Mouse (Mus musculus) left cerebral cortex, adult 2 months (tissue): ENCODE measurements around the gene Cfd. TPM values are rescaled to one million over a fixed set of nuclear protein-coding genes. Genes with fewer than 3 reads are reported as not detected.
A peak's percentile ranks its signal among the peaks of the same experiment; 100 is the strongest.

Experiments used
- DNase-seq, 2 experiments: peaks; one replicate each; pipeline ENCODE4 v3.0.0; 2021 to 2022; ENCODE audit warnings: low spot score in 2 of 2, mixed read lengths in 1 of 2; ENCODE audit errors: extremely low spot score in 1 of 2
- H3K27ac ChIP-seq: fragments of 200-600 bp; 2 replicates; pipeline ENCODE4 v1.8.1; 2022
- H3K4me3 ChIP-seq: fragments of 200-600 bp; 2 replicates; pipeline ENCODE4 v1.8.1; 2022
- CTCF ChIP-seq: fragments of 200-600 bp; IDR thresholded peaks from 2 replicates; pipeline ENCODE4 v1.8.1; 2022; ENCODE audit warnings: antibody characterized with exemption, mild to moderate bottlenecking, moderate library complexity
- intact Hi-C: fragments of 180-260 bp; cut with DNase I; formaldehyde crosslinking; loops from one replicate; pipeline ENCODE4 v1.15.1; 2025
- total RNA-seq, 2 experiments: library from RNA; stranded (reverse); gene quantifications; 2 replicates each; pipeline ENCODE4 v1.2.3; 2021

The Cfd gene
- total RNA-seq, 2 experiments from 2014 or later: not detected

DNA sequence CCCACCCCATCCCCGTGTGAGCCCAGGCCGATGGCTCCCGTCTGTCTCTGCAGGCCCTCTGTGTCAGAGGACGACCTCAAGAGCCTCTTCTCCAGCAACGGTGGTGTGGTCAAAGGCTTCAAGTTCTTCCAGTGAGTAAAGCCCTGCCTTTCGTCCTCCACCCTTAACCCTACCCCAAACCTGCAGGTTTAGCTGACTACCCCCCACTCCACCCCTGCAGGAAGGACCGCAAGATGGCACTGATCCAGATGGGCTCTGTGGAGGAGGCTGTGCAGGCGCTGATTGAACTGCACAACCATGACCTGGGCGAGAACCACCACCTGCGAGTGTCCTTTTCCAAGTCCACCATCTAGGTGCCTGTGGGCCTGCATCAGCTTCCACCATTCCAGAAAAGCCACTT lies 27.7 kb upstream of the Cfd start:
- intact Hi-C loops: no loop called here
- TF ChIP-seq CTCF: no peak
- peak in 1 of 2 experiments; percentile 14 for DNase-seq
- Histone ChIP-seq H3K27ac (no peak overlapping the region), H3K4me3 (no peak overlapping the region)

DNA sequence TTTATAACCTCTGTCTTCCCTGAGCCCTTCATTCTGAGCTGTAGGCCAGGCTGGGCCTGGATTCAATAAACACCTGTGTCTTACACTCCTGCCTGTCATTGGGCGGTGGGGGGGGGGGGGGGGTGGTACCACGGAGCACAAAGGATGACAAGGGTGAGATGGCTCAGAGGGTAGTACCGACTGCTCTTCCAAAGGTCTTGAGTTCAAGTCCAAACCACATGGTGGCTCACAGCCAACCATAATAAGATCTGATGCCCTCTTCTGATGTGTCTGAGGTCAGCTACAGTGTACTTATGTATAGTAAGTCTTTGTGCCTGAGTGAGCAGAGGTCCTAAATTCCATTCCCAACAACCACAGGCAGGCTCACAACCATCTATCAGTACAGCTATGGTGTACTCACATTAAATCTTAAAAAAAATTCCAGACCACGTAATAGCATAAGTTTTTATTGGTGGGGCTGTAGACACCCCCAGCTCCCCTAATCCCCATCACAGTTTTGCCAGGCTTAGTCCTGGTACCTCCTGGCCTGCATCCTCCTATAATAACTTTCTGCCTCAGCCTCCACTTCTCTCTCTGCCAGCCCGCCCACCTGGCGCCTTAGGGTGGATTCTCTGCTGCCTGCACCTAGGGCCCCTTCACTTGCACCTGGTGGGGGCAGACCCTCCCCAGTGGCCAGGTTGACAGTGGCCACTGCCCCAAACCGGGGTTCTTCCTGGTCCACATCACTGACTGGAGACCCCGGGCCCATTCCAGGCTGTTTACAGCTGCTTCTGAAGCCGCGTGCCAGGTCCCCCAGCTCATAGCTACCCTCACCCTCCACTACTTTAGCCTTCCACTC lies 26.1 kb upstream of the Cfd start:
- intact Hi-C loops: no loop called here
- TF ChIP-seq CTCF: no peak
- Histone ChIP-seq H3K4me3 (no peak overlapping the region), H3K27ac (no peak overlapping the region)
- no peak for DNase-seq

- TF ChIP-seq CTCF: no peak
- Histone ChIP-seq H3K4me3 (no peak overlapping the region), H3K27ac (no peak overlapping the region)
- DNase-seq: no peak
- intact Hi-C loops: no loop called here
These were observed 25.5 kb upstream of the Cfd start for GRCm38 (mm10) chr10:79865189-79865601.

DNA sequence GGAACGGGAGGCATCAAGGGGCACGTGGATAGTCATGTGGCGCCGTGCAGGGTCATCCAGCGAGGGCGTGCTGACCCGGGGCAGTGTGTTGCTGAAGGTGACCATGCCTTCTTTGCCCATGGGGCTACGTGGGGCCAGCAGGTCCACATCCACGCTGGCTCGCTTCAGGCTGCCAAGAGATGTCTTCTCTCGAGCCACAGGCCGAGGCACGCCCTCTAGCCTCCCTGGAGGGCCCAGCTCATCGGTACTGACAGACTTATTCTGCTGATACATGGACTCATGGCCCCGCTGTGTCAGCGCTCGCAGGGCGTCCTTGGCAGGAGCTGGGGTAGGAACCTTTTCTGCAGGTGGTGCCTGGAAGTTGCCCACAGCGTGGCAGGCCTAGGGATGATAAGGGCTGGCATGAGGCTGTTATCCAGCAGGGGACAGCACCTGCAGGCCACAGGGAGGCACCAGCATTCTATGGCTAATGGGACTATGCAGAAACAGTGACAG lies 24.8 kb upstream of the Cfd start:
- intact Hi-C loops: no loop called here

DNA sequence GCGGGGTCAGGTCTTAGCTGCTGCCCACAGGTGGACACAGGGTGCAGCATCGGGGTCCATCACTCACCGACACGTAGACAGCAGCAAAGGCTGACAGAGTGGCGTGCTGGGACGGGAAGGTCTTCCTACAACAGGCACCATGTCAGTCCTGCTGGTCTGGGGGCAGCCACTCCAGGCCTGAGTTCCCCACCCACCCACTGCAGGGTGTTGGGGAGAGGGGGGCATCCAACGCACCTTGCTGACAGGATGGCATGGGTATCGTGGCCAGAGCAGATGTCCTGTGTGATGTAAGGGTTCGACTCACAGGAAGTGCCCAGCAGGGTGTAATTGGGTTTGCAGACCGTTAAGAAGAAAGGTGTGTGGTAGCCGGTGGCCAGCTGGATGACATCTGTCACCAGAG lies 24.1 kb upstream of the Cfd start:
- no peak for TF ChIP-seq CTCF
- no peak overlapping the region for H3K4me3 ChIP-seq
- no peak for DNase-seq
- no peak overlapping the region for H3K27ac ChIP-seq
- intact Hi-C loops: no loop called here

More for the DNA sequence above, 24.8 kb upstream of the Cfd start:
- Histone ChIP-seq H3K27ac (no peak overlapping the region), H3K4me3 (no peak overlapping the region)
- TF ChIP-seq CTCF: no peak; the same call in 1 of the 2 replicates
- DNase-seq: no peak

GRCm38 (mm10) chr10:79871845-79872244 lies 18.8 kb upstream of the Cfd start:
- DNase-seq: no peak
- intact Hi-C loops: no loop called here
- no peak for TF ChIP-seq CTCF
- Histone ChIP-seq H3K27ac (no peak overlapping the region), H3K4me3 (no peak overlapping the region)

DNA sequence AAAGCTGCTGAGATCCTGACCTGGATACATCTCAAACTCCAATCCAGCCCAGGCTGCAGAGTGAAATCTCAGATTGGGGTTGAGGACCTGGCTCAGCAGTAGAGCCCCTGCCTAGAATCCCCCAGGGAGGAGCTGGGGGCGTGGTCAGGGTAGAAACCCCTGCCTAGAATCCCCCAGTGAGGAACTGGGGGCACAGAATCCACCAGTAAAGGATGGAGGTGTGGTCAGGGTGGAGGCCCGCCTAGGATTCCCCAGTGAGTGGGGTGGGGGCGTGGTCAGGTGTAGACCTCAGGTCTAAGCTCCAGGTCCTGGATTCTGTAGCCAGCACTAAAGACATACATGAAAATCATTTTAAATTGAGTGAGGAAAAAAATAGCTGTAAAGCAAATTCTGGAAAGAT lies 17.8 kb upstream of the Cfd start:
- intact Hi-C loops: no loop called here
- DNase-seq: no peak
- no peak overlapping the region for H3K27ac ChIP-seq
- TF ChIP-seq CTCF: no peak
- peak overlapping the region; percentile 65 for H3K4me3 ChIP-seq

- Histone ChIP-seq H3K4me3 (peak overlapping the region; percentile 65), H3K27ac (no peak overlapping the region)
- no peak for TF ChIP-seq CTCF
- no peak for DNase-seq
- intact Hi-C loops: no loop called here
These were observed 17.3 kb upstream of the Cfd start for GRCm38 (mm10) chr10:79873313-79873712.

DNA sequence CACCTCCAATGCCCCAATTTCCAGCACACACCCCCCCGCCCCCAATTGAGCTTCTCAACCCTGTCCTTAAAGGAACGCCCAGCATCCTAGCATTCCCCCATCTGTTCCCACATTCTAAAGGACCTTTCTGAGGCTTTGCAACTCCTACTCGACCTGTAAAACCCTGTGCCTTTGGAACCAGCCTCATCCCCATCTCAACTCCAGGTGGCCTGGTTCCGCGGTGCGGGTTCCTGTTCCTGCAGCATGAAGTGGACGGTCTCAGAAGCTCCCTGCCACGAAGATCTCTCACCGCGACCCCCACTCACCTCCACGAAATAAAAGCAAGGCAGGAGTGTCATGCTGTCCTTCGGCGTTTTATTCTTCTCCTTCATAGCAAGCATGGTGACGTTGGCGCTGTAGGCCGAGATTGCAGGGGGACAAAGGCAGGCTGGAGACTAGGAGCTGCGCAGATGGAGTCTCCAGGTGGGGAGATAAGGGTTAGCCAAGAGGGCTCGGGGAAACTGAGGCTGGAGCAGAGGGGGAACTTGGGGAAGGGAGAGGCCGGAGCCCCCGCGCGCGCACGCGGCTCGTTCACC lies 16.9 kb upstream of the Cfd start:
- H3K4me3 ChIP-seq: peak overlapping the region; percentile 65
- H3K27ac ChIP-seq: peak overlapping the region; percentile 82
- intact Hi-C loops: no loop called here
- DNase-seq: no peak
- no peak for TF ChIP-seq CTCF

DNA sequence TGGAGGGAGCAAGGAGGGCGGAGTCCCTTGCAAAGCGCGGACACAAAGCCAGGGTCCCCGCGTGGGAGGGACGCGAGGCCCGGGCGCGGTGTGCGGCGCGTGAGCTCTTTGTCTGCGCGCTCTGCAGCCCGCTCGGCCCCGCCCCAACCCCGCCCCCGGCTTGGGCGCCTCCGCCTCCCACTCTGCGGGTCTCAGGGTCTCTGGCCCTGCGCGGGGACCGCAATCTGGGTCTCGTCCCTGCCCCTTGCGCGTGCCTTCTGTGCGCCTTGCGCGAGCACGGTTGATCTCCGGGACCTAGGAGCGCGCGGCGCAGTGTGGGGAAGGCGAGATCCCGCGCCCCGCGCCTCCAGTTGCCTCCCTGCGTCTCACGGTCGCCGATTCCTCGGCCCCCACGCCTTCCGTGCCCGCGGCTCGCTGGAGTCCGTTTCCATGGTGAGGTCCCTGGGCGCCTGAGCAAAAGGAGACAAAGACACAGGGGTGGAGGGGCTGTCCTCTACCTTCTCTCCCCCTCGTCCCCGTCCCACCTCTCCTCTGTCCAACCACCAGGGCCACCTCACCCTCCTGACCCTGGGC lies 16.3 kb upstream of the Cfd start, which contains the start of the genes Prtn3 and Plppr3:
Gene Prtn3 (plus strand): TSS at position 187 of the 573 bp plus-strand sequence.
Gene Plppr3 (minus strand): TSS at position 345 of the 573 bp plus-strand sequence.
- Histone ChIP-seq H3K4me3 (peak within 1 kb of the TSS; percentile 65), H3K27ac (peak within 1 kb of the TSS; percentile 82)
- intact Hi-C loops: no loop called here
- peak; percentile 54 to 59 for DNase-seq
- TF ChIP-seq CTCF: no peak

DNA sequence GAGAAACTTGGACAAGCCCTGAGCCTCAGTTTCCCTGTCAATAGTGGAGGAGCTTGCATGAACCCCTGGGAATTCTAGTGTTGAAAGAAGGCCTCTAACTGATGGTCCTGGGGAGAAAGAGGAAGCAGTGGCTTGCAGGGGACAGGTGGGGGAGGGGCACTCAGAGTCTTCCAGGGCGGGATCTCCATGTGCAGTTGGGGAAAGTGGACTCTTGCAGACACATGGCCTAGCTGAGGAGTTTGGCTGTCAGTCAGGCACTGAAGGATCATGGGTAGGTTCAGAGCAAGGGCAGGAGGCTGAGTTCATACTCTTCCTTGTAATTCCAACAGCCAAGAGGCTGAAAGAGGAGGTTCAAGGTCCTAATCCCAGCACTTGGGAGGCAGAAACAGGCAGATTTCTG lies 13.5 kb upstream of the Cfd start:
- no peak for TF ChIP-seq CTCF
- intact Hi-C loops: no loop called here
- Histone ChIP-seq H3K27ac (no peak overlapping the region), H3K4me3 (no peak overlapping the region)
- no peak for DNase-seq

DNA sequence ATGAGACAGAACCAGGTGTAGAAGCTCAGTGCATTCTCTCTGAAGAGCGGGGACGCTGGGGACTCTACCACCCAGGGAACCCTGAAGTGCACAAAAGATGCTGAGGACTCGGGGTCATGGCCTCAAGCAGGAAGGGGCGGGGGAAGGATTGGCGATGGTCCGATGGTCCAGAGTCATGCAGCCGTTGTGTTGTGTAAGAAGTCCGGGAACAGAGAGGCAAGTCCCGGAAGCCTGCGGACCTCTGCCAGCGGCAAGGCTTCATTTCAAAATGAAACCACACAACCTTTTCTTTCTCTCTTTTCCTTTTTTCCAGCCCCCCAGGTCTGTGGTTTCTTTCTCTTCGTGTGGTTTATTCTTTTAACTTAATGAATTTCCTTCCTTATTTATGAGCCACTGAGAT lies 12.9 kb upstream of the Cfd start:
- no peak overlapping the region for H3K4me3 ChIP-seq
- H3K27ac ChIP-seq: no peak overlapping the region
- intact Hi-C loops: no loop called here
- TF ChIP-seq CTCF: no peak
- no peak for DNase-seq
